Mouse (Mus musculus) limb, embryonic 12.5 days (tissue): ENCODE results near the gene Tmem54. TPM values are rescaled to one million over a fixed set of nuclear protein-coding genes. Genes with fewer than 3 reads are reported as not detected.

Source experiments
- ATAC-seq: fragments of 200-750 bp; cut with Nextera tagmentation; 2 replicates; pipeline ENCODE4 v1.8.0; 2017; ENCODE audit warnings: low read depth, moderate TSS enrichment; ENCODE audit not compliant: insufficient number of reproducible peaks, insufficient read depth, low FRiP score, low TSS enrichment
- H3K27ac ChIP-seq: fragments of 300-500 bp; sonication (generic); 2 replicates; pipeline ENCODE4 v1.5.1; 2016; ENCODE audit warnings: mild to moderate bottlenecking, moderate library complexity
- H3K27me3 ChIP-seq: fragments of 300-500 bp; sonication (generic); 2 replicates; pipeline ENCODE4 v1.6.1; 2016; ENCODE audit warnings: mild to moderate bottlenecking, moderate library complexity
- H3K36me3 ChIP-seq: fragments of 300-500 bp; sonication (generic); 2 replicates; pipeline ENCODE4 v1.6.1; 2016; ENCODE audit warnings: mild to moderate bottlenecking, moderate library complexity
- H3K4me1 ChIP-seq: fragments of 300-500 bp; sonication (generic); replicated peaks from 2 replicates; pipeline ENCODE4 v1.6.1; 2016
- H3K4me2 ChIP-seq: fragments of 300-500 bp; sonication (generic); 2 replicates; pipeline ENCODE4 v1.6.1; 2016; ENCODE audit warnings: mild to moderate bottlenecking, moderate library complexity
- H3K4me3 ChIP-seq: fragments of 300-500 bp; sonication (generic); replicated peaks from 2 replicates; pipeline ENCODE4 v1.5.1; 2016; ENCODE audit warnings: mild to moderate bottlenecking
- H3K9ac ChIP-seq: fragments of 300-500 bp; sonication (generic); replicated peaks from 2 replicates; pipeline ENCODE4 v1.6.1; 2016; ENCODE audit warnings: mild to moderate bottlenecking, moderate library complexity
- H3K9me3 ChIP-seq: fragments of 300-500 bp; sonication (generic); 2 replicates; pipeline ENCODE4 v1.6.1; 2016; ENCODE audit warnings: mild to moderate bottlenecking, moderate library complexity
- WGBS: fragments of 180-500 bp; shearing (Covaris S2); methylation state at CpG from one replicate; pipeline ENCODE4 v1.1.7; 2016; 5-methylcytosine and 5-hydroxymethylcytosine counted together
- polyA plus RNA-seq: library from polyadenylated mRNA; unstranded; fragments of >200 nt; fragmentation: Nextera tagmentation; extraction: Ambion mirVana; gene quantifications from 2 replicates; pipeline ENCODE4 v1.2.1, GENCODE M21; 2016

The Tmem54 gene
- 4.2 and 4.3 TPM in 2 replicates for polyA plus RNA-seq

DNA sequence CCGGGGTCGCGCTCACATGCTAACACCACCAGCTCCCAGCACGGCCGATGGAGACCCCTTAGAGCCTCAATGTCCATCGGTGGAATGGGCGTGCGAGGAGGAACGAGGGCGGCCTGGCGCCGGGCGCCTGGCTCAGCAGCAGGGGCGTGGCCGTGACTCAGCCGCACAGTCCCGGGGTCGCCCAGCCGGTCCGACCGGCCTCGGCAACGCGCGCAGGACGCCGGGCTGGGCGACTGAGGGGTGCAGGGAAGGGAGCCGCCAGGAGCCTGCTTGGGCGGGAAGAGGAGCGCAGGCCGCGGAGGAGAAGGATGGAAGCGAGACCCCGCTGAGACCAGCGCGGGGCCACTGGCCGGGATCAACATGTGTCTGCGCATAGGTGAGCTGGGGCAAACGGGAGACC, at the start of gene Tmem54:
Gene Tmem54 (plus strand): TSS at position 193 of the 400 bp plus-strand sequence.
- H3K27ac ChIP-seq, result no peak within 1 kb of the TSS
- H3K9ac ChIP-seq, result peak within 1 kb of the TSS; percentile 53
- peak within 1 kb of the TSS; percentile 36 for H3K4me3 ChIP-seq
- ATAC-seq, result 0 out of 2 replicates have a peak, but pooled peaks have one; percentile 41
- H3K27me3 ChIP-seq, result peaks cover 65% of the 10 kb centered on the region
- H3K4me1 ChIP-seq, result peaks cover 6% of the 10 kb centered on the region
- H3K4me2 ChIP-seq, result peak within 1 kb of the TSS; percentile 61
- no peaks in the 10 kb centered on the region for H3K36me3 ChIP-seq
- 2% methylated on average over 40 of the region's 40 CpGs for WGBS
- no peaks in the 10 kb centered on the region for H3K9me3 ChIP-seq

DNA sequence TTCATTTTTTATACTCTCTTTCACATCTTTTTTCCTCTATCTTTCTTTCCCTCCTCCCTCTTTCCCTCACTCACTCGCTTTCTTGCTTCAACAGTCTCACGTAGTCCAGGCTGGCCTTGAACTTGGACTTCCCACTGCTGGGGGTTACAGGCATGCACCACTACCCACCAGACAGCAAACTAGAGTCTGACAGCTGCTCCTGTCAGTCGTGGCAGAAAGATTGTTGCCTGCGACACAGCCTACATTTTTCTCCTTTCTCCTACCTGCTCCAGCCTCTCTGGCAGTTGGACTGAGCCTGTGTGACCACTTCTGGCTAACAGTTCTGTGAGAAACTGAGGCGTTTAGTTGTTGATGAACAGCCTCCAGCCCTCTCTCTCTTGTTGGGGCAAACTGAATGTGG, 49.8 kb upstream of the Tmem54 start:
- Histone ChIP-seq H3K27me3 (peaks cover 19% of the 10 kb centered on the region), H3K36me3 (no peaks in the 10 kb centered on the region), H3K9me3 (no peaks in the 10 kb centered on the region), H3K4me1 (peaks cover 9% of the 10 kb centered on the region), H3K9ac (no peak overlapping the region), H3K4me2 (no peak overlapping the region), H3K4me3 (no peak overlapping the region), H3K27ac (no peak overlapping the region)
- whole genome bisulfite sequencing, result 82% methylated on average over 5 of the region's 5 CpGs
- ATAC-seq, result no peak

DNA sequence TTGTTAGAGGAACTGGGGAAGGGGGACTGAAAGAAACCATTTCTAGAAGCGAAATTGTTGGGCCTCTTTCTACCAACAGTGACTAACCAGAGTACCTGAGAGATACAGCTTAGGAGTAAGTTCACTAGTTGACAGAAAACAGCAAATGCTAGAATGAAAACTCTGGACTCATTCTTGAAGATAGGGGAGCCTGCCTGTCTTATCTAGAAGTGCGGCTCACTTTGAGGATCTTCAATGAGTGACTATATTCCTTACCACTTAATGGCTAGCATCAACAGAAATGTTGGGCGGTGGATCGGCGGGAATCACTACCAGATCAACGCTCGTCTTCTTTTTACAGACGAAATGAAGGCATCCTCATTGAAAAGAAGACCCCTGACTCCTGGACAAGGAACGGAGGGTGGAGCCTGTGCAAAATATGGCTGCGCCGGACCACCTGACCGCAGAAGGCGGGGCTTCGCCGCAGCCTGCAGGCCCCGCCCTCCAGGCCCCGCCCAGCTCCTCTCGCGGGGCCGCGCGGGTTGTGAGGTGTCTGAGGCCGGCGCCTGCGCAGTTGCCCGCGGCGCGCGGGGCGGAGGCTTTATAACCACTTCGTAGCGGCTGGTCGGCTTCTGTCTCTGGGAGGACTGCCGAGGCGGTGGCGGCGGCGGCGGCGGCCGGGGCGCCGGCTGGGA, 47.7 kb upstream of the Tmem54 start:
- no peaks in the 10 kb centered on the region for H3K36me3 ChIP-seq
- H3K9me3 ChIP-seq, result no peaks in the 10 kb centered on the region
- H3K4me3 ChIP-seq, result peak overlapping the region; percentile 97
- peak overlapping the region; percentile 94 for H3K9ac ChIP-seq
- 3% methylated on average over 44 of the region's 44 CpGs for WGBS
- peaks cover 9% of the 10 kb centered on the region for H3K4me1 ChIP-seq
- H3K27me3 ChIP-seq, result peaks cover 3% of the 10 kb centered on the region; the same call in 1 of the 2 replicates
- H3K4me2 ChIP-seq, result peak overlapping the region; percentile 100
- ATAC-seq, result peak; percentile 92
- H3K27ac ChIP-seq, result peak overlapping the region; percentile 89

DNA sequence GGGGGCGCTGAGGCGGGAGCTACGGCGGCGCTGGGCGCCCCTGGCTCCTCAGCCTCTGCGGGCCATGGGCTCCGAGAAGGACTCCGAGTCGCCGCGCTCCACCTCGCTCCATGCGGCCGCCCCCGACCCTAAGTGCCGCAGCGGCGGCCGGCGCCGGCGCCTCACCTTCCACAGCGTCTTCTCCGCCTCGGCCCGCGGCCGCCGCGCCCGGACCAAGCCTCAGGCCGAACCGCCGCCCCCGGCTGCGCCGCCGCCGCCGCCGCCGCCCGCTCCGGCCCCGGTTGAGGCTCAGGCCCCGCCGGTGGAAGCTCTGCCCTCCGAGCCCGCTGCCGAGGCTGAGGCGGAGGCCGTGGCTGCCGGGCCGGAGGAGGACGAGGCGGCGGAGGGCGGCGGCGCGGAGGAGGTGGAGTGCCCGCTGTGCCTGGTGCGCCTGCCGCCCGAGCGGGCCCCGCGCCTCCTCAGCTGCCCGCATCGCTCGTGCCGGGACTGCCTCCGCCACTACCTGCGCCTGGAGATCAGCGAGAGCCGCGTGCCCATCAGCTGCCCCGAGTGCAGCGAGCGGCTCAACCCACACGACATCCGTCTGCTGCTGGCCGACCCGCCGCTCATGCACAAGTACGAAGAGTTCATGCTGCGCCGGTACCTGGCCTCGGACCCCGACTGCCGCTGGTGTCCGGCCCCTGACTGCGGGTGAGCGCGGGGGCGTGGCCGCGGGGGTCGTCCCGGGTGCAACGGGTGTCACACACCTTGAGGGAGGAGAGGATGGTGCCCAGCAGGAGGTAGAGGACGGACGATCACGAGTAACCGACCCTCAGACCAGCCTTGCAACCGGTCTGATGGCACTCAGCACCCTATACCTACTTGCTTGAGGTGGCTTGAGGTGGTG, 46.9 kb upstream of the Tmem54 start, which contains the start of gene Rnf19b:
Gene Rnf19b (plus strand): TSS at position 65 of the 886 bp plus-strand sequence.
- Histone ChIP-seq H3K9ac (peak within 1 kb of the TSS; percentile 94), H3K4me3 (peak within 1 kb of the TSS; percentile 97), H3K27me3 (no peaks in the 10 kb centered on the region), H3K4me2 (peak within 1 kb of the TSS; percentile 100), H3K36me3 (no peaks in the 10 kb centered on the region), H3K4me1 (peaks cover 9% of the 10 kb centered on the region), H3K9me3 (no peaks in the 10 kb centered on the region), H3K27ac (peak within 1 kb of the TSS; percentile 89)
- ATAC-seq, result peak; percentile 40
- under 1% methylated on average over 101 of the region's 107 CpGs for WGBS

DNA sequence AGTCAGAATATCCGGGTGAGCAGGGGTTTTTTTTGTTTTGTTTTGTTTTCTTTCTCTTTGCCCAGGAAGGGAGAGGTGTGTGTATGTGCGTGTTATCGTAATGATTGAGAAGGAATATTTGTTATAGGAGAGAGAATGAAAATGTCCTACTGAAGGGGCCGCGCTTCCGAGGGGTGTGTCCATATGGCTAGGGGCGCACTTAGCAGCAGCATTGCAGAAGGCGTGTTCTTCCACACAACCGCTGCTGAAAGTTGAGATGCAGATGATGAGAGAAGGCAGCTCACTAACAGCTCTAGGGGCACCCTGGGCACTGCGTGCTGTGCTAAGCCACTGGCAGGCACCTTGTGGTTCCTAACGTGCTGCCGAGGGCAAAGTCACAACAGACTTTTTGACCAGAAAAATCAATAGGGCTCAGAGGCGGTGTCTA, 46.2 kb upstream of the Tmem54 start:
- peaks cover 9% of the 10 kb centered on the region for H3K4me1 ChIP-seq
- 4% methylated on average over 13 of the region's 13 CpGs for WGBS
- H3K9me3 ChIP-seq, result no peaks in the 10 kb centered on the region
- peak overlapping the region; percentile 89; the same call in 1 of the 2 replicates for H3K27ac ChIP-seq
- peak overlapping the region; percentile 97 for H3K4me3 ChIP-seq
- peak overlapping the region; percentile 100 for H3K4me2 ChIP-seq
- peak overlapping the region; percentile 94 for H3K9ac ChIP-seq
- H3K36me3 ChIP-seq, result no peaks in the 10 kb centered on the region
- H3K27me3 ChIP-seq, result no peaks in the 10 kb centered on the region
- ATAC-seq, result 0 out of 2 replicates have a peak, but pooled peaks have one; percentile 16

DNA sequence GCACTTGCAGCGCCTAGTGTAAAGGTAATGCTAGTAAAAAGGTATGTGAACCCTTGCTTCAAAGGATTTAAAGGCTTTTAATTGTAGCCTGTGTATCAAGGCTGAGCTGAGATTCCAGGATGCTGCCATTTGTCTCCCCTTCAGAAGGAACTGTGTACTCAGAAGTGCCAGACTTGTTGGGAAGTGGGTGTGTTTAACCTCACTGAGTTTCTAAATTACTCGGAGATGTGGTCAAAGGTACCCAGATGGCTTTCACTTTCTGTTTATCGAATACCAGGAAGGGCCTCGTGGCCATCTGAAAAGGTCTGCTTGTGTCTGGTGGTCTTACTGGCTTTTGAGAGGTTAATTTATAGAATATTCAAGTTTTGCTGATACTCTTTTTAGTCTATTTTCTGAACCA, 45.4 kb upstream of the Tmem54 start:
- H3K9me3 ChIP-seq, result no peaks in the 10 kb centered on the region
- no peak overlapping the region for H3K27ac ChIP-seq
- peak overlapping the region; percentile 100 for H3K4me2 ChIP-seq
- 0 out of 2 replicates have a peak overlapping the region, but pooled peaks have one; percentile 24 for H3K9ac ChIP-seq
- 42% methylated on average over 4 of the region's 4 CpGs for WGBS
- H3K27me3 ChIP-seq, result no peaks in the 10 kb centered on the region
- peaks cover 9% of the 10 kb centered on the region for H3K4me1 ChIP-seq
- ATAC-seq, result no peak
- peak overlapping the region; percentile 97 for H3K4me3 ChIP-seq
- no peaks in the 10 kb centered on the region for H3K36me3 ChIP-seq

DNA sequence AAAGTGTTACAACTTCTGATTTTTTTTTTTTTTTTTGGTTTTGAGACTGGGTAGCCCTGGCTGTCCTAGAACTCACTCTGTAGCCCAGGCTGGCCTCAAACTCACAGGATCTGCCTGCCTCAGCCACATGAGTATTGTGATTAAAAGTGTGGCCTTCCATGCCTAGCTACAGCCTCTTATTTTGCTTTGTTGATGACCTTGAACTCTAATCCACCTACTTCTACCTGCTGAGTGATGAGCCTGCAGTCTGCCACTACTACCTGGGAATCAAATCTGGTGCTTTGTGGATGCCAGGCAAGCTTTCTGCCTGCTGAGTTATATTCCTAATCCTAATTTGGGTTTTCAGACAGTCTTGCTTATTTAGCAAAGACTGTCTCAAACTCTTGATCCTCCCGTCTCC, 43.9 kb upstream of the Tmem54 start:
- no peak for ATAC-seq
- no peaks in the 10 kb centered on the region for H3K9me3 ChIP-seq
- no peaks in the 10 kb centered on the region for H3K36me3 ChIP-seq
- no peak overlapping the region for H3K9ac ChIP-seq
- H3K4me3 ChIP-seq, result no peak overlapping the region
- no peak overlapping the region for H3K4me2 ChIP-seq
- no peak overlapping the region for H3K27ac ChIP-seq
- peaks cover 9% of the 10 kb centered on the region for H3K4me1 ChIP-seq
- H3K27me3 ChIP-seq, result no peaks in the 10 kb centered on the region
- 92% methylated on average over 1 of the region's 1 CpGs for WGBS

DNA sequence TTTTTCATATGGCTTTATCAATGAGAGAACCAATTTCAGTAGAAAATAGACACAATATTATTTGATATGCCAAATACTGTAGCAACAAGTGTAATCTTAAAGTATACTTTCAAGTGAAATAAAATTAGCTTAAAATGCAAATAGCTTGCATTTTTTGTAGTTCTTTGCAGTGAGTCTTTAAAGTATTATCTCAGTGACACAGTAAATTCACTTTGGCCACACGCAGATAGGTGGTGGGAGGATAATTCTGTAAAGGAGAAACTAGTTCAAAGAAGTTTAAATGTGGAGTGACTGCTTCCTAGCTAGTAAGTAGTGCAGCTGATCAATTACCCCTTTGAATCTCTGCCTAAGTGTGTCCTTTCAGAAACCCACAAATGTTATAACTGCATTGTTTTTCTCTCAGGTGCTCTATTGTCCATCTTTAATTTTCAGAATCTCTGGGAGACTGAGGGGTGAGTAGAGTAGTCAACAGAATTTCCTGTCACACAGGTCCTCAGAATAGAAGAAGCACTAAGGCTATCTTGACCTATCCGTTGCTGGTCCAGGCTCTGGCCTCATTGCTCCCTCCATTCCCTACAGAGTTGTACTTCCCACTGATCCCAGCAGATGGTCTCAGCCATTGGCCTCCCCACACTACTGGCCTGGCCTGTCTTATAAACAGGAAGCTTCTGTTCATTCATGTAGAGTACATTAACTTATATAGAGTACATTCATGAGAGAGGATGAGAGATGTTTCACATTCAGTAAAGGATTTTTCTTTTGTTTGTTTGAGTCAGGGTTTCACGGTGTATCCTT, 42.9 kb upstream of the Tmem54 start:
- WGBS, result 83% methylated on average over 3 of the region's 3 CpGs
- ATAC-seq, result no peak
- no peaks in the 10 kb centered on the region for H3K27me3 ChIP-seq
- no peak overlapping the region for H3K9ac ChIP-seq
- H3K4me1 ChIP-seq, result peaks cover 9% of the 10 kb centered on the region
- no peaks in the 10 kb centered on the region for H3K9me3 ChIP-seq
- no peak overlapping the region for H3K4me2 ChIP-seq
- no peak overlapping the region for H3K4me3 ChIP-seq
- H3K27ac ChIP-seq, result no peak overlapping the region
- no peaks in the 10 kb centered on the region for H3K36me3 ChIP-seq

DNA sequence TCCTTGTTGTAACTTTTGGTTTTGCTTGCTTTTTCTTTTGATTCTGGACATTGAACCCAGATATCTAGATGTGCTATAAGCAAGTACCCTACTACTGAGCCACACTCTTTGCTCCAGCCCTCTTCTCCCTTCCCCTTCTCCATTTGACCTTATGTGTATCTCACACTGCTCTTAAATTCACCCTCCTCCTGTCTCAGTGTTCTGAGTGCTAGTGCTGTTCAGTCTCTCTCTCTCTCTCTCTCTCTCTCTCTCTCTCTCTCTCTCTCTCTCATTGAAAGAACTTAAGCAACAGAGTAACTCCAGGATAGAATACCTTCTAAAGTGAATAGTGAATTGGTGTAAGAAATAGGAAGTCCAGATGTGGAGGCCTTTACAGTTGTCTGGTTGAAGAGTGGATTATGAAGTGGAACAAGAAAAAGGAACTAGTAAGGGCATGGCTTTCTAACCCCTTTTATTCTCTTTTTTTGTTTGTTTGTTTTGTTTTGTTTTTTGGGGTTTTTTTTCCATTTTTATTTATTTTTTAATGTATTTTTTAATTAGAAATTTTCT, 39.6 kb upstream of the Tmem54 start:
- no peak overlapping the region for H3K9ac ChIP-seq
- H3K4me1 ChIP-seq, result no peaks in the 10 kb centered on the region
- no peak overlapping the region for H3K4me2 ChIP-seq
- H3K36me3 ChIP-seq, result no peaks in the 10 kb centered on the region
- no peak overlapping the region for H3K4me3 ChIP-seq
- no peak for ATAC-seq
- H3K9me3 ChIP-seq, result no peaks in the 10 kb centered on the region
- no peak overlapping the region for H3K27ac ChIP-seq
- no peaks in the 10 kb centered on the region for H3K27me3 ChIP-seq

DNA sequence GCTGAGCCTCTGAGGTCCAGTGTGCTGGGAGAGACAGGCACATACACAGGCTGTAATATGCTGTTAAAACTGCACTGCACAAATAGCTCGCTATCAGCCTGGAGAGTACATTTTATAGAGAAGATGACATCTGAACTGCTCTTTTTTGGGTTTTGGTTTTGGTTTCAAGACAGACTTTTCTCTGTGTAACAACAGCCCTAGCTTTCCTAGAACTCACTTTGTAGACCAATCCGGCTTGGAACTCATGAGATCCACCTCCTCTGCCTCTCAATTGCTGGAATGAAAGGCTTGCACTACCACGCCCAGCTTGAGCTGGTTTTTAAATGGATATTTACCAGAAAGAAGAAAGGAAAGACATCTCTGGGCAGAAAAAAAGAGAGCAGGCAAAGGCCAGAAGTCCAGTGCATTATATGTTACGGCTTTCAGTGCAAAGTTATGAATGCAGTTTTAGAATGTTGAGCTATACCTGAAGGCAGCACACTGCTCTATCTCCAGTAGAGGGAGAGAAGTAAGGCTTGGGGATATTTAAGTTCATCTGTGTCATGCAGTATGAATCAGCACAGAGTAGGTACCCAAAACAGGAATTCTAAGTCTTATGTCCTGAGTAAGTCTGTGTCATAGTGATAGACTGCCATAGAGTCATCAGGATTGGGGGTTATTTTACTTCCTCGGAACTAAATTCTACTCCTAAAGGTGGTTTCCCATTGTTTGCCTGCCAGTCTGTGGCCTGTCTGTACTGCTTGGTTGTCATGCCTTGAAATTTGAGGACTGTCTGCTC, 37.5 kb upstream of the Tmem54 start:
- H3K9me3 ChIP-seq, result no peaks in the 10 kb centered on the region
- no peak overlapping the region for H3K4me3 ChIP-seq
- H3K9ac ChIP-seq, result 0 out of 2 replicates have a peak overlapping the region, but pooled peaks have one; percentile 23
- no peaks in the 10 kb centered on the region for H3K27me3 ChIP-seq
- H3K36me3 ChIP-seq, result no peaks in the 10 kb centered on the region
- H3K4me1 ChIP-seq, result peaks cover 6% of the 10 kb centered on the region; the same call in 1 of the 2 replicates
- 84% methylated on average over 5 of the region's 5 CpGs for WGBS
- H3K4me2 ChIP-seq, result no peak overlapping the region
- ATAC-seq, result no peak
- no peak overlapping the region for H3K27ac ChIP-seq
